Mouse (Mus musculus): ENCODE results near the gene Cxcl10.

Gene Cxcl10

DNA sequence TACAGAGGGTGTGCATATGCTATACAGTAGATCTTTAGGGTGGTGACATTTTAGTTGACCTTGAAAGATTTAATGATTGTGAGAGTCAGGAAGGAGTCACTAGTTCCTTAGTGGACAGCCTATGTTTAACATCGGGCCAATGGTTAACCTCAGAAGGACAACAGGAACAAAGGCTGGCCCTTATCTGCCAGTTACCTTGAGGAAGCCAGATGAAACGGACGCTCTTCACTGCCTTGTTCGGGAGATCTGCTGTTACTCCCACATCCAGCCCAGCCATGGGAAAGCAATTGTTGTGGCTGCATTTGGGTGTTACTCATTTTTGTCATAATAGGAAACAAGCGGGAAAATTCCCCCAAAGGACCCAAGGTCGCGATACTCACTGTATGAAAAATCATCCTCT lies 34.9 kb downstream of the Cxcl10 start:
- DNase-seq = no peak

DNA sequence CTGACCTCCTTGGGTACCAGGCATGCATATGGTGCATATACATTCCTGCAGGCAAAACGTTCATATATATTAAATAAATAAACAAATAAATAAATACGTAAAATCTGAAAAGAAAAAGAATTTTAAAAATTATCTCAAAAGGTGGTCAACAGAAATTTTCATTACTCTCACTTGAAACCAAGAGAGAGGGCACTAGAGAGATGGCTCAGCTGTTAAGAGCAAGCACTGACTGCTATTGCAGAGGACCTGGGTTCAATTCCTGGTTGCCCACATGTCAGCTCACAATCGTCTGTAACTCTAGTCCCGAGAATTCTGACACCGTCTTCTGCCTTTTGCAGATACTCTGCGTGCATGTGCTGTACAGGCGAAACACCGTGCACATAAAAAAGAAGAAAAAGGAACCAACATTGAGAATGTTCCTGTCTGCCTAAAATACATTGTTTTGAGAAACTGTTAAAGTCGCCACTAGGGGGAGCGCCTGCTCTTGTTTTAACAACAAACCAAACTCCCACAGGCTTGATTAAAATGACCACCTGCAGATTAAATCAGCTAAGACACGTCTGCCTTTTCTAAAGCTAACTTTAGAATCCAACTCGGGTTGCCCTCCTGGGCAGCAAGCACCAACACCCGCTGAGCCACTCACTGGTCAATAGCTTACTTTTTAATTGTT lies 36.5 kb downstream of the Cxcl10 start:
- DNase-seq = peak; percentile 28 to 67

DNA sequence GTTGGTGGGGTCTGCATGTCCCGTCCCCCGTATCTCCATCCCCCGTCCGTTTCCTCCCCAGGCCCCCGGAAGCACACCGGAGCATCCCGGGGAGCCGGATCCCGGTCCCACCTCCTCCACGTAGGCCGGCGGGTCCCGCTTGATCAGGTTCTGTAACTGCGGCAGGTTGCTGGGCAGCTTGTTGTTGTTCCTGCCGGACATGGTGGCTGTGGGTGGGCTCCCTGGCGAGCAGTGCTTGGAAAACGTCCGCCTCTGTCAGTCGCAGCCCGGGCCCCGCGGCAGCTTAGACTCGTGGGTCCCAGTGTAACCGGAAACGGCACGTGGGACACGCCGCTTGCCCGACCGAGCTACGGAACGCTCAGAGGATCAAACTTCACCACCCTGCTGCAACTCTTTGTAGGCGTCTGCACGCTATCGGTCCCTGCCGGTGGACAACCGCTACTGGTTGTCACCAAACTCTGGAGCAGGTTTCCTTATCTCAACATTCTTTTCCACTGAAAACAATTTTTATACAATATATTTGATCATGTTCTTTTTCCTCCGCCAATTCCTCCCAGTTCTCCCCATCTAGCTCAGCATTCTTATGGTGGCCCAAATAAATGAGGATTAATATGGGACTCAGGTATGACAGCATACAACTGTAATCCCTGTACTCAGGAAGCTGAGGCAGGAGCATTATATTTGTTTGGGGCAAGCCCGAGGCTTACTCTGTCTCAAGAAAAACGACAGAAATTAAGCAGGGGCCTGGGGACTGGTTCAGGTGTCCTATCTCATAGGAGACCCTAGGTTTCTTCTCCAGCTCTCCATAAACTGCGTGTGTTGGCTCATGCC lies 38.8 kb downstream of the Cxcl10 start, which contains the start of gene Sdad1:
TSS of gene Sdad1 (minus strand) at position 799 of the 831 bp plus-strand sequence.
- DNase-seq = peak; percentile 86 to 90

DNA sequence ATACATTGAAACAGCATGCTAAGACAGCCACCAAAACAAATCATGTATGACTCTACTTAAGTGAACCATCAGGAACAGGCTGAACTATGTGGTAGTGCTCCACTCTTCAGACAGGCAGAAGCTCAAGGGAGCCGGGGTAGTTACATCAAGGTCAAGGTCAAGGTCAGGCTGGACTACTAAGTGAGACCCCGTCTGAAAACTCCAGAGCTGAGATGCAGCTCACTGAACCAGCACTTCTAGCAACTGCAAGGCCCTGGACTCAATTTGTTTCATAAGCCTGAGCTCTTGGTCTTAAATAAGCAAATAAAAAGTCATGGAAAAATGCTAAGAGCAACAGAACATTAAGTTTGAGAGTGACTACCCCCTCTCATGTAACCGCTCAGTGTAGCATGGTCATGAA lies 44.4 kb downstream of the Cxcl10 start:
- no peak for DNase-seq

DNA sequence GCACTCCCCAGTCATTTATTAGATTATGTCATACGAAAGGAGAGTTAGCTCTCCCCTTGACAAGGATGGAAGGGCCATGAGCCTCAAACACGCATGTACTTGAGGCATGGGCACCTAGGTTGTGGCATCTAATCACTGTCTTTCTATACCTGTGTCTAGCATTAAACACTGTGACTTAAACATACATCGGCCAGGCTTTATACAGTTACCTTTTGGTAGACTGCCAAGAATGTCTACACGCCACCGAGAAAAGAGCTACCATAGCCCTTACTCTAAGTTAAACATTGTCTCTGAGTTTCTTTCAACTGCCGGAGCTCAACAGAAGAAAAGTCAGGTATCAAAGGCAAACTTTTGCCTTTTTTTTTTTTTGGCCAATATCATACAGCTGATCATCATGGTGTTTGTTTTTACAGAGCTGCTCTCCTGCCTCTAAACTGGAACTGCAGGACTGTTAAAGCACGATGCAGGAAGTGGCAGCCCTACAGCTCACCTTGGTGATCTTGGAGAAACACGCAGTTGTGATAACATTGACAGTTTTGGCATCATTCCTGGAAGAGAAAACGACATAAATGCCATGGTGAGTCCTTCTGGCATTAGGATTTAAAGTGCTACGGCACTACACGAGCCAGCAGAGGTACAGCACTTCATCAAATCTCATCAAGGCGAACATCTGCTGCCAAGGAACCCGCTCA lies 46.4 kb downstream of the Cxcl10 start:
- DNase-seq = no peak
